Mouse (Mus musculus) small intestine, adult 10 weeks (tissue): ENCODE results near the gene Zfp553. TPM values are rescaled to one million over a fixed set of nuclear protein-coding genes. Genes with fewer than 3 reads are reported as not detected.

Source experiments
- polyA plus RNA-seq: library from polyadenylated mRNA; stranded (reverse); fragments of 350-450 nt; fragmentation: Illumina TruSeq; extraction: RNeasy Lipid Tissue Mini Kit (QIAGEN cat#74804); gene quantifications from one replicate; pipeline ENCODE4 v1.2.3, GENCODE M21; 2014; ENCODE audit warnings: low replicate concordance

The Zfp553 gene
- 0.63 TPM for polyA plus RNA-seq

DNA sequence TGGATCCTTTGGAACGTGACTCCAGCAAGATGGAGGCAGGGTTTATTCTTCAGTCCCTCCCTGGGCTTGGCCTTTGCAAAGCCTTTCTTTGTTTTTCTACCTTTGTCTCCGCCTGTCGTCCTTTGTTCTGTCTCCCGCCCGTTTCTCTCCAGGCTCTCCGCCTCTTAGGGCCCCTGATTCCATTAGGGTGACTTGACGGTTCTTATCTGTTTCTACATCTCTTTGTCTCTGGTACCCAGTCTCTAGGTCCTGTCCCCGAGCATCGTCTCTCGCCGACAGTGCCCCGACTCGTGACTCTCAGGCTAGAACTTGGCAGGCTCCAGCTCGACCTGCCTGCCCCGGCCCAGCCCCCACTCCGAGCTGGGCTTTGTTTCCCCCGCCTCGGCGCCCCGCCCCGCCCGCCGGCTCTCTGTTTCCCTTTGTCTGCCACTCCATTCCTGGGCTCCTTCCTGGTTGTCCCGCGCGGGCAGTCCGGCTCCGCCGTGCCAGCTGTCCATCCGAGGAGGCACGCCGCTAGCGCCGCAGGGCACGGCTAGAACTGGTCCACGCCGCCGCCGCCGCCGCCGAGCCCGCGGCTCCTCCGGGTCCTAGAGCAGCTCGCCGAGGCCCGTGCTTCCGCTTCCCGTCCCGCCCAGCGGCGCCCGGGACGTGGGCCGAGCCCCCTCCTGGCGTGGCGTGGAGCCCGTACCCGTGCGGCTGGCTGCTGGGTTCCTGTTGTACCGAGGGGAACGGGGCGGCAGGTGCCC, at the start of gene Zfp553, which contains the start of gene Sept1:
TSS of gene Zfp553 (plus strand) at position 440 of the 746 bp plus-strand sequence.
TSS of gene Sept1 (minus strand) at position 509 of the 746 bp plus-strand sequence.

DNA sequence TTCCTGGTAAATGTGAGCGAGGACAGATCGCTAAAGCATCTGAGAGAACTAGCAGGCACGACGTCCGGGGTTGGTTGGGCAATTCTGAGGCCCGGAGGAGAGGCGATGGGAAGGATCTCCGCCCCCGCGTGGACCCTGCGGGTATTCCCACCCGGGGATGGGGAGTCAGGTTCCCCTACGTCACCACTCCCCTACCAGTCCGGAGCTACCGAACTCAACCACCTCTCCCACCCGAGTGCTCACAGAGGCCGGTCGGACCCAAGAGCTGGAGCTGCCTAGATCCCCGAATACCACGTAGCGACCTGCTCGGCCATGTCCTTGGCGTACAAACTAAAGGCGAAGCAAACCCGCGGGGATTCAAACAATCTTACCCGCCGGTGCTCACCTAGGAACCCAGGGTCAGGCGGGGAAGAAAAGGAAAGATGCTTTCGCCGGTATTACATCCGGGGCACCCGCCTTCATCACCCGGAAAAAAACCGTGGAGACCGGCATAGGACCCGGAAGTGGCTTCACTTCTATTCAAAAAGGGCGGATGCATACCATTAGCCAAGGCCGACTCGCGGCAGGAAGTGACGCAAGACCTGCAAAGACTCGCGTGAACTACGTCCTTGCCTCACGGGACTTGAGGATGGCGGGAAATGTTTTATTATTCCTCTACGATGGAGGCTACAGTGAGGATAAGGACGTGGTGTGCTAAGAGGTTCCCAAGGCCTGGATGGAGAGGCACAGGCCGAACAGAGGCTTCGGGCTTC, 37.1 kb upstream of the Zfp553 start, which contains the start of gene Cd2bp2:
TSS of gene Cd2bp2 (minus strand) at position 507 of the 752 bp plus-strand sequence.

DNA sequence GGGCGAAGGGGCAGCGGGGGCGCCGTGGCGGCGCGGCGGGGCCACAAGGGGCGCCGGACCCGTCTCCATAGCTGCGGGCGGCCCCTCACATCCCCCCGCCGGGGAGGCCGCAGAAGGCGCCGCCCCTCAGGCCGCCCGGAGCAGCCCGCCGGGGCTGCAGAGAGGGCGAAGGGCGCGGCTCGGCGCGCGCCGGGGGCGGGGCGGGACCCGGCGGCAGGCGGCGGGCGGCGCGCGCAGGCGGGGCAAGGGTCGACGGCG, 24.6 kb upstream of the Zfp553 start, which contains the start of gene Tbc1d10b:
TSS of gene Tbc1d10b (minus strand) at position 174 of the 258 bp plus-strand sequence.

DNA sequence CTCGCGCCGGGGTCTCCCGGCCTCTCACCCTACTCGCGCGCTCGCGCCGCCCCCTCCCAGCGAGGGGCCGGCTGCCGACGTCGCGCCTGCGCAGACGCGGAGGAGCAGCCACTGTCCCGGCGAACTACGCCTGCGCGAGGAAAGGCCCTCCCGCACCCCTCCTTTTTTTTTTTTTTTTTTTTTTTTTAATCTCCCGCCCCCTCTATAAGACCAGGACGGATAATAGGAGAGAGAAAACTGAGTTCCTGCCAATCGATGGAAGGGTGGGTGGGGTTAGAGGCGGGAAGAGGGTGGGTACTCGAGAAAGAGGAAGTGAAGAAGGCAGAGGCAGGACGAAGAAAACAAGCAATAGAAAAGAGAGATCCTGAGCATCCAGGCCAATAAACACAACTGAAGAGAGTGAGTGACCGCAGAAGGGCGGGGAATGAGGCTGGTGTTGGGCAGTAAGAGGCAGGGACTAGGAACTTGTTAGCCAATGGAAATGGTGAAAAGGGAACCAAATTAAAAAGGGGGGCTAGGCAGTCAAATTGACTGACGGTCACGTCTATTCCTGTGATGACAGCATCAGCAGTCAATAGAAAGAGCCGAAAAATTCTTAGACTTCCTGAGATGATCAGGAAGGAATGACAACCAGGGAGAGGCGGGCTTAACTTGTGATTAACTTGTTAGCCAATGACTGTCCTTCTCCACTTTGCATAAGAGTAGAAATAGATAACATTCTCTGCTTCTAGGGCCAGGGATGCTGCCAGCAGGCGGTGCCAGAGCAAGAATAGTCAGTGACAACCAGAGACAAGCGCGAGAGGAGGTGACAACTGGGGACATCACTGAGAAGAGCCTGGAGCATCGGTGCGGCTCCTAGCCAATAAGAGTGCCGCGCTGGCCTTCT, 24.1 kb upstream of the Zfp553 start, which contains the start of gene Mylpf:
TSS of gene Mylpf (plus strand) at position 338 of the 886 bp plus-strand sequence.

DNA sequence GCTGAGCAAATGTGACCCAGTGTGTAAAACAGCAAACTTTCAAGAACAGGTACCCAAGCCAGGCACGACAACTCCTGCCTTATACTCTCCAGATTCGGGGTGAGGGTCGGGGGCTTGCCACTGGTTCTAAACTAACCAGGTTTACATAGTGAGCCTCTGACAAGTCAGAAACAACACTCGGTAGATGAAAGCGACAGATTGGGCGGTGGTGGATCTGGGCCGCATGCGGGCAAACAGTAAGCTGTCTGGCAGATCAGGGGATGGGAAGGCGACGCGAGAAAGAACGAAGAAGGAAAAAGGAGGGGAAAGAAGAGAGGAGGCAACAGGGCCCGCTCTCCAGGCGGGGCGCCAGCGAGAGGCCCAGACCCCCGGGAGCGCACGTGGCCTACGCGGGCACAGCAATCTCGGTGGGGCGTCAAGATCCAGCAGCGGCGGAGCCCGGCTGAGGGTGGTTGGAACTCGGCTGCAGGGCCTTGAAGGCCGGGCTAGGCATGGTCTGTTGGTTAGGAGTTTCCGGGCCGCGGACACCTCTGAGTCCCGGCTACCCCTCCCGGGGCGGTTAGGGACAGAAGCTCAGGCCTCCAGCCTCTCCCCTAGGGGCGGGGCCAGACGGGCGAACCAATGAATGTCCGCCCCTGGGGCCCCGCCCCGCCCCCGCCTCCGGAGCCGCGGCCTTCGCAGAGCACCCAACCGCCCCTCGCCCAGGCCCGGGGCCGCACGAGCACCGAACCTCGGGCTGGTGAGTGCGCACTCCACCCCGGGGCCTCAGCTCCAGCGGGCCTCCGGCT, 11.2 kb downstream of the Zfp553 start, which contains the start of gene Zfp771:
TSS of gene Zfp771 (plus strand) at position 405 of the 788 bp plus-strand sequence.

DNA sequence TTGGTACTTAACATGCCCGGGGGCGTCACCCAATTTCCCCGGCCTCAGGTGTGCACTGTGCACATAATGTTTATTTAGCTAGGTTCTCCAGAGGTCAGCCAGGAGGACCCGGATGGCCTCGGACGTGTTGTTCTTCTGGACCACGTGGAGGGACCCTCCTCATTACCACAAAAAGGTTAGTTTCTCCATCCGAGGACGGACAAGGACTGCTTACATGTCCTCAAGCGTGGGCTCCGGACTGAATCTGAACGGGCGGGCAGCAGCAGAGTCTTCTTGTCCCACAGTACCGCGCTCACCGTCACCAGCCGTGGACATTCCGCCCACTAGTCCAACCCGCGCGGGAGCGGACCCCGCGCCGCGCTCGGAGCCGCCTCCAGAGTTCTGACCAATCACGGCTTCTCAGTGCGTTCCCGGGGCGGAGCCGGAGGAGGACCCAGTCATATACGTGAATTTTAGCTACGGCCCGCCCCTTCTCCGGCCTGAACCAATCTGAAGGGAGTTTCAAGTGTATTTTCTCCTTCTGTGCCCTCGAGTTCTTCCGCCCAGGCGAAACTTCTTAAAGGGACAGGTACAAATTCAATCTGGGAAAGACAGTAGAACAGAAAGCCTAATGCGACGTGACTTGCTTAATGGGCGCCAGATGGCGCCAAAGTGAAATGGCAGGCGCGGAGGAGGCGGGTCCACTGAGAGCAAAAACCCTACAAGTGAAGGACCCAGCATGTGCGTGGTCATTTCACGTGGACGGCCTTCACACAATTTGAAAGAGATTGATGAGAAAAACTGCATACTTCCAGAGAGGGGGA, 27.6 kb downstream of the Zfp553 start, which contains the start of gene Dctpp1:
TSS of gene Dctpp1 (minus strand) at position 401 of the 803 bp plus-strand sequence.

DNA sequence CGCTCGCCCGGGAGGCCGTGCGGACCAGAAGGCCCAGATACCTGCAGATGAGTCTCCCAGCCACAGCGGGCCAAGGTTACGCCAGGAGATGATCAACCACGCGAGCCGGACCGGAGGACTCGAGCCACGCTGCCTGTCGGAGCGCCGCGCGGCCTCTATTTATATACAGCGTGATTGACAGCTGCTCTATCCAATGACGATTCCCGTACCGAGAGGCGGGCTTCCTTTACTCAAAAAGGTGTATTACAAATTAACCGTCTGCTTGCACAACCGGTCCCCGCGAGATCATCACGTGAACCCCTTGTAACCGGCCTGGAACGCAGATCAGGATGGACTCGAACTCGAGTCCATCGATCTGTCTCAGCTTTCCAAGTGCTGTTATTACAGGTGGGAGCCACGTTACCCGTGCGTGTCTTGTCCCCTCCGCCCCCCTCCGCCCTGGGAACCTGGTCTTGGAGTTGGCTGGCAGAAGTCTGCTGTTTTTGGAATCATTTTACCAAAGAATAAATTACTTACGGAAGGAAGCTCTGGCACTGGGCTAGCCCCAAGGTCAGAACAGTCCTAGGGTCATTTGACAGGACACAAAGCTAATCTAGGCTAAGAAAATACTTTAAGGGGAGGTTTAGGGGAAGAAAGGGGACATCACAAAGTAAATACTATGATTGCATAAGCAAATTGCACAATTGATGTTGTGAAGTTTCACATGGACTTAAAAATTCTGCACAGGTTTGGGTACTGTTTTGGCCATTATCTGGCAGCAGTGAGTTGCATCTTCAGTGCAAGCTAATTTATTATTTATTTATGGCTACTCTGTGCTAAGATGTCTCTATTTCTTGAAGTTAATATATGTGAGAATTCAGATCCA, 41.3 kb downstream of the Zfp553 start, which contains the start of gene Sephs2:
TSS of gene Sephs2 (minus strand) at position 131 of the 865 bp plus-strand sequence.

Other genes with a start within 250 kb of the Zfp553 start
- 0.74 TPM for gene Mvp, start 218.4 kb upstream of the Zfp553 start, polyA plus RNA-seq
- not detected for gene Pagr1b, start 216.6 kb upstream of the Zfp553 start, polyA plus RNA-seq
- gene Pagr1a, start 215.7 kb upstream of the Zfp553 start, polyA plus RNA-seq = not detected
- 0.52 TPM for gene Gm42742, start 212.0 kb upstream of the Zfp553 start, polyA plus RNA-seq
- not detected for gene Prrt2, start 211.8 kb upstream of the Zfp553 start, polyA plus RNA-seq
- 13.0 TPM for gene Maz, start 206.0 kb upstream of the Zfp553 start, polyA plus RNA-seq
- 0.97 TPM for gene Kif22, start 190.6 kb upstream of the Zfp553 start, polyA plus RNA-seq
- 380 TPM for gene Zg16, start 145.7 kb upstream of the Zfp553 start, polyA plus RNA-seq
- 1.6 TPM for gene AI467606, start 141.7 kb upstream of the Zfp553 start, polyA plus RNA-seq
- 0.48 TPM for gene Qprt, start 110.8 kb upstream of the Zfp553 start, polyA plus RNA-seq
- gene Spn, start 95.2 kb upstream of the Zfp553 start, polyA plus RNA-seq = 0.89 TPM
- 9.1 TPM for gene Cd2bp2, start 37.0 kb upstream of the Zfp553 start, polyA plus RNA-seq
- 3.0 TPM for gene Tbc1d10b, start 24.6 kb upstream of the Zfp553 start, polyA plus RNA-seq
- gene Mylpf, start 24.2 kb upstream of the Zfp553 start, polyA plus RNA-seq = not detected
- gene Sept1, start 69 bp downstream of the Zfp553 start, polyA plus RNA-seq = 1.5 TPM
- gene Zfp771, start 11.2 kb downstream of the Zfp553 start, polyA plus RNA-seq = not detected
- gene Dctpp1, start 27.6 kb downstream of the Zfp553 start, polyA plus RNA-seq = 0.78 TPM
- gene Sephs2, start 41.0 kb downstream of the Zfp553 start, polyA plus RNA-seq = 171 TPM
- 1.3 TPM for gene Itgal, start 63.2 kb downstream of the Zfp553 start, polyA plus RNA-seq
- gene Zfp768, start 112.5 kb downstream of the Zfp553 start, polyA plus RNA-seq = 2.2 TPM
- 5.3 TPM for gene Zfp747, start 143.0 kb downstream of the Zfp553 start, polyA plus RNA-seq
- gene 9130019O22Rik, start 154.1 kb downstream of the Zfp553 start, polyA plus RNA-seq = 2.9 TPM
- 1.2 TPM for gene E430018J23Rik, start 160.6 kb downstream of the Zfp553 start, polyA plus RNA-seq
- 3.5 TPM for gene Zfp764, start 173.8 kb downstream of the Zfp553 start, polyA plus RNA-seq
- gene Zfp688, start 189.0 kb downstream of the Zfp553 start, polyA plus RNA-seq = 2.5 TPM
- gene Zfp689, start 216.1 kb downstream of the Zfp553 start, polyA plus RNA-seq = 0.97 TPM
- 29.5 TPM for gene Prr14, start 226.6 kb downstream of the Zfp553 start, polyA plus RNA-seq
- gene Fbrs, start 246.1 kb downstream of the Zfp553 start, polyA plus RNA-seq = 5.9 TPM